Comparison of ENCODE assay signal across 11 mouse cellular contexts in the genomic region with DNA sequence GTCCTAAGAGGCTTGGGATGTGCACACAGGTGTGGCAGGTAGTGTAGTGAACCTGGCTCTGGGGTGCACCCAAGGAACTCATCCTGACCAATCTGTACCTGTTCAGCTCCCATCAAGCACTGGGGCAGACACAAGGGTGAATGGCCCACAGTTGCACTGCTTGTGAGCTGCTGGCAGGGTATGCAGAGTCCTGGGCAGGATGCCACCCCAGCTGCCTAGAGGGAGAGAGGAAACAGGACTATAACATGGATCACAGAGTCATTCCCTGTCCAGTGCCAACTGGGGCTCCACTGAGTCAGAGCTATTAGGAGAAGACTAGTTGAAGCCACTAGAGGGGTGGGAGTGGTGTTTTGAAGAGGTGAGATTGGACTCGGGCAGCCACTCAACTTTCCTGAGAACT. TPM values are rescaled to one million over a fixed set of nuclear protein-coding genes. Genes with fewer than 3 reads are reported as not detected.
DNase-seq lines count a peak whose midpoint lies in the region; ATAC-seq lines count a peak whose summit lies in the region.
"Had no signal": no experiment of that assay in that cellular context is flagged by ENCODE, and none has a peak within 500 bp of the region (broad histone marks: within the 10 kb centered on the region; RNA-seq: fewer than 3 reads in every experiment).

No protein-coding gene starts in this region.

- intact Hi-C loops in heart, postnatal 25 days (cut with DNase I), result loop anchor here (5.0 kb wide), 1 partner anchor 223 kb away; a partner anchor contains a TSS

- no peak for ATAC-seq in erythroid progenitor cell, adult 5-6 weeks (replicated peaks; ENCODE audit: low FRiP score, poor library complexity, severe bottlenecking)

- DNase-seq in heart, postnatal 4 days, result peak; percentile 56
- no peak for DNase-seq in heart, postnatal 25 days (ENCODE audit: low spot score)
- peak; percentile 63 for DNase-seq in right cerebral cortex, postnatal 14 days
- DNase-seq in right cerebral cortex, adult 18-20 months, result no peak
- peak; percentile 87 to 90 for DNase-seq in cerebellum, postnatal 10 days
- peak; percentile 64 for DNase-seq in right cerebral cortex, postnatal 4 days
- DNase-seq: kidney, adult 2 months; thymus, adult 2 months had no signal

RNA-seq across cellular contexts. Expression of a gene that starts 1.3 kb away (rescaled TPM):
- 1 to 10 TPM; 2.2 TPM for total RNA-seq in heart, postnatal 4 days (2021)
- 1 to 10 TPM; 3.1 to 3.8 TPM for total RNA-seq in heart, postnatal 25 days (2021)
- total RNA-seq in erythroid progenitor cell, adult 5-6 weeks (2015; ENCODE audit: low replicate concordance), result not detected in 2 replicates
- not detected in 2 replicates for total RNA-seq in erythroid progenitor cell, adult 5-6 weeks (2017; ENCODE audit: low replicate concordance)
- total RNA-seq: common myeloid progenitor, adult 5-6 weeks; megakaryocyte-erythroid progenitor cell, adult 5-6 weeks had no signal

Comparison
In these comparisons a context has a peak if more than half of its experiments do, and no peak if none do; other contexts are left out.
1. DNase-seq: peak in heart, postnatal 4 days (single experiment), right cerebral cortex, postnatal 14 days (single experiment), cerebellum, postnatal 10 days (2 of 2) and right cerebral cortex, postnatal 4 days (single experiment); none in heart, postnatal 25 days (single experiment) and right cerebral cortex, adult 18-20 months (single experiment).